Mouse (Mus musculus) heart, postnatal 0 days (tissue): Measurements from ENCODE around the gene Zfp281.

ENCODE experiments used
- CTCF ChIP-seq: IDR thresholded peaks from 2 replicates; pipeline ENCODE4 v1.5.1; 2016; ENCODE audit warnings: antibody characterized with exemption, control low read depth, low read depth
- EP300 ChIP-seq: IDR thresholded peaks from 2 replicates; pipeline ENCODE4 v1.6.1; 2016; ENCODE audit warnings: antibody characterized with exemption, low read depth

- no peak for TF ChIP-seq EP300
- no peak for TF ChIP-seq CTCF
These were observed 36.8 kb upstream of the Zfp281 start for GRCm38 (mm10) chr1:136587761-136588405.
